Mouse (Mus musculus): ENCODE data around the gene Wwc2. TPM values are rescaled to one million over a fixed set of nuclear protein-coding genes. Genes with fewer than 3 reads are reported as not detected.

Wwc2 gene
- polyA plus RNA-seq, 1 experiment, result 18.6 TPM

GRCm38 (mm10) chr8:47939933-47940870 is 50.5 kb downstream of the Wwc2 start:
- no peak overlapping the region for H3K27ac ChIP-seq (ENCODE audit: control insufficient read depth, insufficient read depth, low read depth, low read length)
- no peak for TF ChIP-seq CTCF (IDR thresholded peaks at IDR 0.05; ENCODE audit: control insufficient read depth, insufficient read depth, insufficient replicate concordance, low read depth, low read length)
- no peak for TF ChIP-seq POLR2A (IDR thresholded peaks at IDR 0.05; ENCODE audit: control insufficient read depth, low read depth, low read length)
- no peak overlapping the region for H3K4me3 ChIP-seq (ENCODE audit: control insufficient read depth, low read depth, low read length)
- no peaks in the 10 kb centered on the region; the same call in 1 of the 2 replicates for H3K4me1 ChIP-seq (ENCODE audit: control insufficient read depth, insufficient read depth, low read length)
- no peaks in the 10 kb centered on the region; the same call in 1 of the 2 replicates for H3K36me3 ChIP-seq (ENCODE audit: control insufficient read depth, insufficient read depth, low read length)
- no peaks in the 10 kb centered on the region for H3K27me3 ChIP-seq (ENCODE audit: control insufficient read depth, insufficient read depth, low read length)

DNA sequence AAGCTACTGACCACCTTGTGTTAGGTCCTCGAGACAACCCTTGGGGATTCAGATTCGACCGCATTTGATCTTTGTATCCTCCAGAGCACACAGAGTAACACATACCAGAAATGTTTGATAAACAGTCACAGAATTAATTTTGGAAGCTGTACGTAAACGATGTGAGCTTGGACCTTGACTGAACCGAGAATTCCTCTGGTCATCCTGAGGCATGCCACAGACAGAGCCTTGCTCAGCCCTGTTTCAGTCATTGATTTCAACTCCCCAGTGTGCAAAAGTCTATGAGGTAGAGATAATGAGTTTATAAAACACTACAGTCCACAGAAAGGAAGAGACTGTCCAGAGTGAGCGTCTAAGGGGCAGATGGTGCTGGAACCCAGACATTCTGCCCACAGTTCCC is 51.5 kb downstream of the Wwc2 start:
- Histone ChIP-seq H3K27me3 (ENCODE audit: control insufficient read depth, insufficient read depth, low read length) (no peaks in the 10 kb centered on the region), H3K27ac (ENCODE audit: control insufficient read depth, insufficient read depth, low read depth, low read length) (no peak overlapping the region)
- TF ChIP-seq POLR2A (IDR thresholded peaks at IDR 0.05; ENCODE audit: control insufficient read depth, low read depth, low read length), result no peak
- no peak for TF ChIP-seq CTCF (IDR thresholded peaks at IDR 0.05; ENCODE audit: control insufficient read depth, insufficient read depth, insufficient replicate concordance, low read depth, low read length)

DNA sequence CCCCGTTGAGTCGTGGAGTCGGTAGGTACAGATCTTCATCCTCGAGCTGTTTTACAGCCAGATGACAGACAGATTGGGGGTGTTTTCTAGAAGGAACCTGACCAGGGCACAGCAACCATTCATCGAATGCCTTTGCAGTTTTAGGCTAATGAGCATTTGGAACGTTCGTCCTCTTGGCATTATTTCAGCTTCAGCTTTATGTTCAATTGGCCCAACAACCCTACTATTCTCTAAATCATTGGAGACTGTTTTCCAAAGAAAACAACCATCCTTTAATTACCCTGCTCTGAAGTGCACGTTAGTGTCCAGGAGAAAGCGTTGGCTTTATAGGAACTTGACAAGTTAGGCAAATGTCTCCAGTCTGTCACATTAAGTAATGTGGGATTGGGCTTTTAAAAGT is 54.3 kb downstream of the Wwc2 start:
- H3K27ac ChIP-seq (ENCODE audit: control insufficient read depth, insufficient read depth, low read depth, low read length), result no peak overlapping the region

More for the DNA sequence above, 51.5 kb downstream of the Wwc2 start:
- no peaks in the 10 kb centered on the region for H3K36me3 ChIP-seq (ENCODE audit: control insufficient read depth, insufficient read depth, low read length)
- no peak overlapping the region for H3K4me3 ChIP-seq (ENCODE audit: control insufficient read depth, low read depth, low read length)
- no peaks in the 10 kb centered on the region; the same call in 1 of the 2 replicates for H3K4me1 ChIP-seq (ENCODE audit: control insufficient read depth, insufficient read depth, low read length)

GRCm38 (mm10) chr8:47935461-47935860 is 55.3 kb downstream of the Wwc2 start:
- Histone ChIP-seq H3K27ac (ENCODE audit: control insufficient read depth, insufficient read depth, low read depth, low read length) (no peak overlapping the region), H3K4me1 (ENCODE audit: control insufficient read depth, insufficient read depth, low read length) (no peaks in the 10 kb centered on the region; the same call in 1 of the 2 replicates), H3K27me3 (ENCODE audit: control insufficient read depth, insufficient read depth, low read length) (no peaks in the 10 kb centered on the region), H3K4me3 (ENCODE audit: control insufficient read depth, low read depth, low read length) (no peak overlapping the region), H3K36me3 (ENCODE audit: control insufficient read depth, insufficient read depth, low read length) (no peaks in the 10 kb centered on the region)
- TF ChIP-seq CTCF (IDR thresholded peaks at IDR 0.05; ENCODE audit: control insufficient read depth, insufficient read depth, insufficient replicate concordance, low read depth, low read length), result no peak
- no peak for TF ChIP-seq POLR2A (IDR thresholded peaks at IDR 0.05; ENCODE audit: control insufficient read depth, low read depth, low read length)

More for the DNA sequence above, 54.3 kb downstream of the Wwc2 start:
- TF ChIP-seq CTCF (IDR thresholded peaks at IDR 0.05; ENCODE audit: control insufficient read depth, insufficient read depth, insufficient replicate concordance, low read depth, low read length) (no peak), POLR2A (IDR thresholded peaks at IDR 0.05; ENCODE audit: control insufficient read depth, low read depth, low read length) (no peak)
- no peaks in the 10 kb centered on the region for H3K27me3 ChIP-seq (ENCODE audit: control insufficient read depth, insufficient read depth, low read length)
- no peak overlapping the region for H3K4me3 ChIP-seq (ENCODE audit: control insufficient read depth, low read depth, low read length)
- H3K36me3 ChIP-seq (ENCODE audit: control insufficient read depth, insufficient read depth, low read length), result no peaks in the 10 kb centered on the region
- no peaks in the 10 kb centered on the region; the same call in 1 of the 2 replicates for H3K4me1 ChIP-seq (ENCODE audit: control insufficient read depth, insufficient read depth, low read length)

DNA sequence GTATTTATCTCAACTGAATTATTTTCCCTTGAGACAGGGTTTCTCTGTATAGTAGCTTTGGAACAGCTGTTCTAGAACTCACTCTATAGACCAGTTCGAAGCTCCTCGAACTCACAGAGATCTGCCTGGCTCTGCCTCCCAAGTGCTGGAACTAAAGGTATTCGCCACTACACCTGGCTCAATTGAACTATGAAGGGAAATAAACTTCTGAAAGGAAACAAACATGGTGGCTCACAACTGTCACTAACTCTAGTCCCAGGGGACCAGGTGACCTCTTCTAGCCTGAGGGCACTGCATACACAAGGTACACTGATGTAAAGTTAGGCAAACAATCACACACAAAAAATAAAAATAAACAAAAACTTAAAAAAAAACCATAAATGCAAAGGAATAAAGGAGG is 57.6 kb downstream of the Wwc2 start:
- no peak overlapping the region for H3K27ac ChIP-seq (ENCODE audit: control insufficient read depth, insufficient read depth, low read depth, low read length)
- no peak for TF ChIP-seq POLR2A (IDR thresholded peaks at IDR 0.05; ENCODE audit: control insufficient read depth, low read depth, low read length)
- TF ChIP-seq CTCF (IDR thresholded peaks at IDR 0.05; ENCODE audit: control insufficient read depth, insufficient read depth, insufficient replicate concordance, low read depth, low read length), result no peak

DNA sequence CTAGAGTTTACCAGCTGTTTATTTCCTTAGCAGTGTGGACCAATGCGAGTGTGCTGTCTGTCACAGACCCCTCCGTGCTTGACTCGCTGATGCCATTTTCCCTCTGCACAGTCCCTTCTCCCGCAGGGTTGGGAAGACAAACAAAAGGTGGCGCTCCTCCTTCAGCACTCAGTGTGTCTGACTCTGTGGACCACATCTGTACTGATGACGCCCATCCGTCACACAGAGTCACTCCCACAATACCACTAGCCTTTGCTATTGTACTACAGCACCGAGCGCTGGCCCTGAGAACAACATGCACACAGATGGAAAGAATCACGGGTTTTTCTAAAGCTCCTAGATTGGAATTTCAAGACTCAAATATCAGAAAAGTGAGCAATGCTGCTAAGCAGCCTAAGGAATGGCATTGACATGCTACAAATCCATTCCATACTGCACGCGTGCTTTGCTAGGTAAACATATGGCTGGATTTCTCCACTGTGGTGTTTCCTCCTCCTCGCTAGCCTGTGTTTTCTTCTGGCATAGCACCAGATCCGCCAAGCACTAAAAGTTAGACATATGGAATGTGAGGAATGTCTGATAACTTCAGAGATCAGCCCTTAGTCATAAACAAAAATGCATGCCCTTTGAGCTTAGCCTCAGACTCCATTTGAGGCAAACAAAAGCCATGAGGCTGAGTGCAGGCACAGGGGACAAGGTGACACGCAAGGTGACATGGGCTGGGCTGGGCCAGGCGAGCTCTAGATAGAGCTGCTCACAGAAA is 58.5 kb downstream of the Wwc2 start:
- Histone ChIP-seq H3K27me3 (ENCODE audit: control insufficient read depth, insufficient read depth, low read length) (no peaks in the 10 kb centered on the region), H3K27ac (ENCODE audit: control insufficient read depth, insufficient read depth, low read depth, low read length) (no peak overlapping the region; the same call in 1 of the 2 replicates), H3K4me1 (ENCODE audit: control insufficient read depth, insufficient read depth, low read length) (no peaks in the 10 kb centered on the region), H3K36me3 (ENCODE audit: control insufficient read depth, insufficient read depth, low read length) (no peaks in the 10 kb centered on the region), H3K4me3 (ENCODE audit: control insufficient read depth, low read depth, low read length) (no peak overlapping the region)
- TF ChIP-seq POLR2A (IDR thresholded peaks at IDR 0.05; ENCODE audit: control insufficient read depth, low read depth, low read length) (no peak), CTCF (IDR thresholded peaks at IDR 0.05; ENCODE audit: control insufficient read depth, insufficient read depth, insufficient replicate concordance, low read depth, low read length) (no peak)

More for the DNA sequence above, 57.6 kb downstream of the Wwc2 start:
- Histone ChIP-seq H3K4me3 (ENCODE audit: control insufficient read depth, low read depth, low read length) (no peak overlapping the region), H3K27me3 (ENCODE audit: control insufficient read depth, insufficient read depth, low read length) (no peaks in the 10 kb centered on the region), H3K36me3 (ENCODE audit: control insufficient read depth, insufficient read depth, low read length) (no peaks in the 10 kb centered on the region), H3K4me1 (ENCODE audit: control insufficient read depth, insufficient read depth, low read length) (no peaks in the 10 kb centered on the region)

- H3K27ac ChIP-seq (ENCODE audit: control insufficient read depth, insufficient read depth, low read depth, low read length), result no peak overlapping the region
- no peak for TF ChIP-seq CTCF (IDR thresholded peaks at IDR 0.05; ENCODE audit: control insufficient read depth, insufficient read depth, insufficient replicate concordance, low read depth, low read length)
- TF ChIP-seq POLR2A (IDR thresholded peaks at IDR 0.05; ENCODE audit: control insufficient read depth, low read depth, low read length), result no peak
- H3K4me1 ChIP-seq (ENCODE audit: control insufficient read depth, insufficient read depth, low read length), result no peaks in the 10 kb centered on the region
- H3K27me3 ChIP-seq (ENCODE audit: control insufficient read depth, insufficient read depth, low read length), result no peaks in the 10 kb centered on the region
- no peak overlapping the region for H3K4me3 ChIP-seq (ENCODE audit: control insufficient read depth, low read depth, low read length)
- H3K36me3 ChIP-seq (ENCODE audit: control insufficient read depth, insufficient read depth, low read length), result no peaks in the 10 kb centered on the region
Observed at GRCm38 (mm10) chr8:47931371-47931770, 59.4 kb downstream of the Wwc2 start.
